Mouse (Mus musculus) heart, postnatal 25 days (tissue): Measurements from ENCODE around the gene Fibcd1. TPM values are rescaled to one million over a fixed set of nuclear protein-coding genes. Genes with fewer than 3 reads are reported as not detected.
A peak's percentile ranks its signal among the peaks of the same experiment; 100 is the strongest.

Experiments
- DNase-seq: peaks from one replicate; pipeline ENCODE4 v3.0.0; 2022; ENCODE audit warnings: low spot score
- intact Hi-C: fragments of 180-260 bp; cut with DNase I; formaldehyde crosslinking; loops from one replicate; pipeline ENCODE4 v1.15.1; 2025
- total RNA-seq, 2 experiments: library from RNA; stranded (reverse); gene quantifications; 2 replicates each; pipeline ENCODE4 v1.2.3; 2021

The Fibcd1 gene
- total RNA-seq, 2 experiments from 2014 or later: not detected

DNA sequence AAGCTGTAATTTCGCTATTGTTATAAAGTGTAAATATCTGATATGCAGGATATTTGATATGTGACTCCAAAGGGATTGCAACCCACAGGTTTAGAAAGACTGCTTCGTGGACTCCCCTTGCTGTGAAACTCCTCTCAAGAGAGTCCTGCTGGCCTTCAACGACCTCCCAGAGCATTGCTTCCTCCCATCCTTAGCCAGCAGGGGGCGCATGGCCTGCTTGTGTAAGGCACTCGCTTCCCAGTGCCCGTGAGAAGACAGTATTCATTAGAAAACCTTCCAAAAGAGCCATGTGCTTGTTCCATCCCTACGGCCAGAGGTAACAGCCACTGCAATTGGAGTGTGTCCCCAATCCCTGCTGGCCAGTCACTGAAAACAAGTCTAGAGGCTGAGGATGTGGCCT is 58.8 kb downstream of the Fibcd1 start:
- intact Hi-C loops: loop anchor here (5.0 kb wide), 1 partner anchor 125 kb away; no protein-coding TSS in a partner anchor
- no peak for DNase-seq

DNA sequence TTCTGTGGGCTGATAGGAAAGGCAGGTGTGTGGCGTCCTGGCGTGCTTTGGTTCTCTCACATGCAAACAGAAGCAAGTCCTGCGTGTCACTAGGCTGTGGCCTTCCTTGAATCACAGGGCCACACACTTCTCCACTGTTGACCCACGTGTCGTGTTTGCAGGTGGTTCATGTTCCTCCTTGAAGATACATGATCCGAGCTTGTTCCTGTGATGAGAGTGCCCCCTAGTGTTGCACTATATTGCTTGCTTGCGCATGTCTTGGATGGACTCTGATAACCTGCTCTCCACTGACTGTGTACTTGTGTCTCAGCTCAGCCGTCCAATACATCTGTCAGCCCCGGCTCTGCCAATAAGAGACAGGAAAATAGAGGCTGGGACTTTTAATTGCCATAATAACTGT is 60.7 kb downstream of the Fibcd1 start:
- intact Hi-C loops: loop anchor here (1.0 to 5.0 kb wide), 2 partner anchors 102 to 127 kb away; no protein-coding TSS in a partner anchor
- DNase-seq: peak; percentile 42

DNA sequence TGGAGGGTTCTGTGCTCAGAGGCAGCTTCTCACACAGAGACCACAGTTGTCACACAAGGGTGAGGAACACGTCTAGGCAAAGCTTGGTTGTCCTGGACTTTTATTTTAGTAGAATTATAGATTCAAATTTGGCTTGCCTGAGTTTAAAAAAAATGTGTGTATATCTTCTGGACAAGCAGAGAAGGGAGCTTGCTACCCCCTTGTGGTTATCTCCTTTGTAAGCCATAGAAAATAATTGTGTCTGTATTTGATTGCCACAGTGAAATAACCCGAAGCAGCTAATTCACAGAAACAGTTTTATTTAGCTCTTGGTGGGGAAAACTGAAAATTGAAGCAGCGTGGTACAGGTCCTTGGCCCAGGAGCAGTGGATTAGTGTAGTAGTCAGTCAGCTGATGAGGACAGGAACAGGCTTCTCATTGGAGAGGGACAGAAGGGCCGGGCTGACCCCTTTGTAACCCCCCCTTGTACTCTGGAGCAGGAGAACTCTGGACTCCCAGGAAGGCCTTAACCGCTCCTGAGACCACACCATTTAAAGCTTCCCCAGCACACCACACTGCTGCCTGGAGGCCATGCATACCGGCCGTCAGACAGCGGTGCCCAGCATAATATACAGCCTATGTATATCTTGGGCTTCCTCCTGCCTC is 62.7 kb downstream of the Fibcd1 start:
- no peak for DNase-seq
- intact Hi-C loops: loop anchor here (5.0 kb wide), 1 partner anchor 61 kb away; no protein-coding TSS in a partner anchor

DNA sequence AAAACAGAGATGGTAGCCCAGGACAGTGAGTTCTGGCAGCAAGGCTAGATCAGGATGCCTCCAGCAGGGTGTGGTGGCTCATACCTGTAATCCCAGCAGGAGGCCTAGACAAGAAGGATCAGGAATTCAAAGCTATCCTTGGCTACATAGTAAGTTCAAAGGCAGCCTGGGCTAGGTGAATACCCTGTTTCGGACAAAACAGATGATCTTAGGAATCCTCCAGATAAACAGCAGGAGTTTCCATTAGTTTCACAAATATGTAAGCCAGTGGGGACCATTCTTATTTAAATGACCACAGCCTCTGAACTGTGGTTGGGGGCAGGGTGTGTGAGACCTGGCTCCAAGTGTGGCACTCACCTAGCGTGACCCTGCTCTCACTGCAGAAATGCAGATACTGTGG is 66.5 kb downstream of the Fibcd1 start:
- intact Hi-C loops: no loop called here
- DNase-seq: no peak

DNA sequence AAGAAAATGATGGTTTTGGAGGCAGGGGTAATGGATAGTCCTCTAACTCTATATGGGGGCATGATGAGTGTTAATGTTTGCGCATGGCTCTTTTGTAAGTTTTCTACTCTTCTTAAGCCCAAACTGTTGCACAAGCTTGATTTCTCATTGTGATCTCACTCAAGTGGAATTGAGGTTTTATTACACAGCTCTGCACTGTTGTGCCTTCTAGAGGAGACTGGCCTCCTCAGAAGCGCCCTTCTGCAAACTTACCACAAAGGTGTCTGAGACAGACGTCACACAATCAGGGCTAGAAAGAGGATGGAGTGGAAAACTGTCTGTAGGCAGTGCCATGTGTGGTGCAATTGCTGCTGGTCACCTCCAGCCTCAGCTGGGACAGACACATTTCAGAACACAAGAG is 69.3 kb downstream of the Fibcd1 start:
- no peak for DNase-seq
- intact Hi-C loops: no loop called here

DNA sequence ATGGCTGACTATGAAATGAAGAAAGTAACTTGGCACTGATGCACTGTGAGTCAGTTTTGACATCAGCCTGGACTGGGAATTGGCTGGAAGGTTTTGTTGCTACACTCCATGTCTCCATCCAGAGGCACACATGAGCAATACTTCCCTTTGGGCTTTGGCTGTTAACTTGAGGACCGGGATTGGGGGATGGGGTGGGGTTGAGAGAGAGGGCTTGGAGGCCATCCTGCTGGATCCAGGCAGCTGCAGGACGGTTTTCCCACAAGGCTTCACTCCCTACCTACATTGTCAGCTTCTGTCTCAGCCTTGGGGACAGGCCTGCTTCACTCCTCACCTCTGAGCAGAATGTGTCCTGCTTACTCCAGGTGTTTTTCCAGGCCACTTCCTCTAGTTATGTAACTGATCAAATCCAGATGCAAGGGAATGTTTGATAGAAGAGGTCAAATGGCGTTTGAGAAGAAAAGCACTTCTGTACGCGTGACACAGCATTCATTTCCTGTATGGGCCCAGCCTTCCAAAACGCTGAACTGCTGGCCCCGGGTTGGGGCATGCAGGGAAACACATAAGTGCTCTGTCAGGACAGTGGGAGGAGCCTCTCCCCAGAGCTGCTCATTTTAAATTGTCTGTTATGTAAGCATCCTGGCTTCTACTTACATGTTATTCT is 74.9 kb downstream of the Fibcd1 start:
- intact Hi-C loops: no loop called here
- peak; percentile 81 for DNase-seq

DNA sequence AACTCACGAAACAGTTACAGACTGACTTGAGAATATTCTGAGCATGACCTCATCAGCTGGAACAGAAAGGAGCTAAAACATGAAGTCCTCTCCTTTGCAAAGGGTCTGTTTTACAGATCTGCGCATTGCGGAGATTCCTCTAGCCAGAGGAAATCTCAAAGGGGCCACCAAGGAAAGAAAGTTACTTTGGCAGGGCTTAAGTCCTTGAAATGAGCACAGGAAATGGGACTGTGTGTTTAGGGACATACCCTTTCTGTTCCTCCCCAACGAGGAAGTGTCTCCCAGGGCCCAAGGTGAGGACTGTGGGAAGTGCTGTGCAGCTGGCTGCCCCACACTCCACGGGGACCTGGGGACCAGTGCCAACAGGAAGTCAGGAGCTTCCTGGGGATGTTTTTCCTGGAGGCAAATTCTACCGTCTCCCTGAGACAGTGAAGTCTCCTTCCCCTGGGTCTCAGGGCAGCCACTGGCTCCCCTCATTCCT is 76.1 kb downstream of the Fibcd1 start:
- DNase-seq: peak; percentile 78
- intact Hi-C loops: no loop called here

DNA sequence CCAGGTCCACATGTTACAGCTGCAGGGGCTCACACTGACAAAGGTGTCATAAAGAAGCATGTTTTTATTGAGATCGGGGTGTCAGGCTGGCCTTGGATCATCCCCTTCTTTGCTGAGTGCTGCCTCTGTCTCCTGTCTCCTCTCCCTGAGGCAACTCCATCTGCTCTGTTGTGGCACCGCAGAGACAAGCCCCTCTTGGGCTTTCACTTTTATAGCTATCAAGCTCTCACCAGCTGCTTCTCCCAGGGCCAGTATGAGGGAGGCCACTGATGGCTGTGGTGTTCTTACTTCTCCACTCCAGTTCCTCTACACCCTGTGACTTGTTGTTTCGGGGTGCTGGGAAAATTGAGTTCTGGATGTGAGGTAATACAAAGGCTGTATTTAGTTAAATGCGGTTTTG is 76.7 kb downstream of the Fibcd1 start:
- DNase-seq: no peak
- intact Hi-C loops: no loop called here

DNA sequence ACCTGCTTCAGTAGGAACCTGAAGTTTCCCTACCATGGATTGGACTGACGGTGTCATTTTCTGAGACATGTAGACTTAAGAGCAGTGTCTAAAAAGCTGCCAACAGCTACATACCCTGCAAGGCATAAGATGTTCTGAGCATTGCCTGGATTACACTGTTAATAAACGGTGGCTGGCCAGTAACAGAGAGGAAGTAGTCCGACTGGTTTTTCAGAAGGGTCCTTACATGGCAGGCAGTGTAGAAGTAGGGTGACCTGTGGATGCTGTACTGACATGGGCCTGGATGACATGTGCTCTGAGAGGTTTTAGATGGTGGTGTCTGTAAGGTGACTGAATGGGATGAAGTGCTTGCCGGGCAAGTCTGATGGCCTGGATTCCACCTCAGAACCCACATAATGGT is 78.0 kb downstream of the Fibcd1 start:
- DNase-seq: no peak
- intact Hi-C loops: no loop called here

DNA sequence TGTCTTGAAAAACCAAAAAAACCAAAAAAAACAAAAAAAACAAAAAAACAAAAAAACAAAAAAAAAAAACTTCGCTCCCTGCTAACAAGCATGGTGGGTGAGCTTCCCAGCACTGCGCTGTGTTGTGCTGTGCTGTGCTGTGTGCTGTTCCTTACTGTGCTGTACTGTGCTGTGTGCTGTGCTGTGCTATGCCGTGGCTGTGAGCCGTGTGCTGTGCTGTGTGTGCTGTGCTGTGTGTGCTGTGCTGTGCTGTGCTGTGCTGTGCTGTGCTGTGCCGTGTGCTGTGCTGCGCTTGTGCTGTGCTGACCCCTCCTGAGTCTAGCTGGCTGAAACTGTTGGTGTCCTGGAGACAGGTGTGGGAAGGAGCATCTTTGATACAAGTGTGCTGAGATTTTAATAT is 78.7 kb downstream of the Fibcd1 start:
- no peak for DNase-seq
- intact Hi-C loops: no loop called here

Other genes starting within 250 kb of the Fibcd1 start
- not detected for gene Prdm12, start 206.0 kb downstream of the Fibcd1 start, total RNA-seq
- 1 to 10 TPM; 8.3 to 9.6 TPM for gene Exosc2, start 175.3 kb downstream of the Fibcd1 start, total RNA-seq
- 10 to 100 TPM; 29.8 to 35.0 TPM for gene Abl1, start 157.6 kb downstream of the Fibcd1 start, total RNA-seq
- gene Qrfp, start 35.4 kb downstream of the Fibcd1 start, total RNA-seq: not detected
- gene Lamc3, start 41.3 kb upstream of the Fibcd1 start, total RNA-seq: under 1 TPM; 0.64 to 0.68 TPM
- 1 to 10 TPM; 6.1 to 6.6 TPM for gene Aif1l, start 104.1 kb upstream of the Fibcd1 start, total RNA-seq
- gene Nup214, start 128.4 kb upstream of the Fibcd1 start, total RNA-seq: 10 to 100 TPM; 27.4 to 28.3 TPM
- gene Fam78a, start 238.9 kb upstream of the Fibcd1 start, total RNA-seq: 10 to 100 TPM; 20.0 TPM
- 10 to 100 TPM; 31.8 to 33.7 TPM for gene Plpp7, start 249.5 kb upstream of the Fibcd1 start, total RNA-seq